12 mouse cellular contexts compared by ENCODE assay signal in the genomic region with DNA sequence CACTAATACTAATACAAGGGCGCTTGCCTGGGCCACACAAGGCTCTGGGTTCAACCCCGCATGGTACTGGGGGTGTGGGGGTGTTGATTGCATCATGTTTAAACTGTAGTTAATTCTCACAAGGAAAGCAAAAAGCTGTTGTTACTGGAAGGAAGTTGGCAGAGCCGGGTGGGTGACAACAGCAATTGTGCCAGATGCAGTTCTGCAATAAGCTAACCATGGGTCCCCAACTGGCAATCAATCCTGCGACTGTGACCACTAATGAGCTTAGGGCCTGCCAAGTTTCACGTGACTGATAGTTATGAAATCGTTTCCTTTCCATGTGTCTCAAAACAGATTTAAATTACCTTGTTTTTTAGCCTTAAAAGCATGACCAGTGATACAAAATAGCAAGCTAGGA. TPM values are rescaled to one million over a fixed set of nuclear protein-coding genes. Genes with fewer than 3 reads are reported as not detected.
DNase-seq lines count a peak whose midpoint lies in the region; ATAC-seq and TF ChIP-seq lines count a peak whose summit lies in the region.
"Had no signal": no experiment of that assay in that cellular context is flagged by ENCODE, and none has a peak within 500 bp of the region (broad histone marks: within the 10 kb centered on the region; RNA-seq: fewer than 3 reads in every experiment).

No protein-coding gene starts in this region.

- TF ChIP-seq EP300 in liver, postnatal 0 days (IDR thresholded peaks at IDR 0.05; ENCODE audit: low read depth): 0 out of 2 replicates have a peak, but pooled peaks have one; percentile 11

- H3K4me2 ChIP-seq in forebrain, embryonic 14.5 days (ENCODE audit: low read length): no peak overlapping the region
- no peak overlapping the region for H3K4me2 ChIP-seq in liver, postnatal 0 days (ENCODE audit: low read depth, low read length)
- H3K4me2 ChIP-seq in liver, embryonic 12.5 days: no peak overlapping the region
- H3K4me2 ChIP-seq in intestine, postnatal 0 days (replicated peaks; ENCODE audit: low read depth): no peak overlapping the region
- H3K4me2 ChIP-seq: heart, embryonic 12.5 days; midbrain, embryonic 12.5 days had no signal

- peak; percentile 84 for DNase-seq in forebrain, embryonic 14.5 days (ENCODE audit: low spot score)
- no peak for DNase-seq in forebrain, embryonic 10.5 days (ENCODE audit: extremely low spot score, low spot score)
- DNase-seq in liver, postnatal 0 days: peak; percentile 39
- DNase-seq in urinary bladder, adult 18-20 months (ENCODE audit: low spot score in 2 of 2): no peak
- DNase-seq: cerebellum, postnatal 36 days; left cerebral cortex, postnatal 4 days had no signal

- WGBS in forebrain, embryonic 14.5 days: 42% methylated on average over 6 of the region's 6 CpGs
- 76% methylated on average over 6 of the region's 6 CpGs for WGBS in forebrain, embryonic 10.5 days
- WGBS in liver, postnatal 0 days (ENCODE audit: insufficient replicate concordance): 19% methylated on average over 6 of the region's 6 CpGs
- WGBS in liver, embryonic 12.5 days (ENCODE audit: insufficient replicate concordance): 47% methylated on average over 6 of the region's 6 CpGs
- 68% methylated on average over 6 of the region's 6 CpGs for WGBS in intestine, postnatal 0 days

- no peaks in the 10 kb centered on the region for H3K9me3 ChIP-seq in forebrain, embryonic 14.5 days (replicated peaks; ENCODE audit: control insufficient read depth, low read length)
- H3K9me3 ChIP-seq in forebrain, embryonic 10.5 days: no peaks in the 10 kb centered on the region
- no peaks in the 10 kb centered on the region for H3K9me3 ChIP-seq in liver, postnatal 0 days (ENCODE audit: low read length)
- no peaks in the 10 kb centered on the region for H3K9me3 ChIP-seq in liver, embryonic 12.5 days (replicated peaks)
- H3K9me3 ChIP-seq in intestine, postnatal 0 days (ENCODE audit: control insufficient read depth): no peaks in the 10 kb centered on the region
- H3K9me3 ChIP-seq: heart, embryonic 12.5 days; midbrain, embryonic 12.5 days had no signal

- ATAC-seq in forebrain, embryonic 14.5 days: peak; percentile 79; the same call in 1 of the 2 replicates
- peak; percentile 54 for ATAC-seq in liver, postnatal 0 days
- ATAC-seq in liver, embryonic 12.5 days: no peak
- peak; percentile 85 to 90 for ATAC-seq in hematopoietic stem cell, adult 5-6 weeks (replicated peaks in 1 of 2; ENCODE audit: insufficient read depth in 1 of 2, low FRiP score in 2 of 2, low TSS enrichment in 1 of 2, low read depth in 1 of 2, poor library complexity in 2 of 2, severe bottlenecking in 2 of 2)
- ATAC-seq in monocyte, adult 5-6 weeks (replicated peaks; ENCODE audit: insufficient number of reproducible peaks, low FRiP score, low TSS enrichment, poor library complexity, severe bottlenecking): peak; percentile 73
- ATAC-seq in intestine, postnatal 0 days: no peak

- H3K4me3 ChIP-seq in forebrain, embryonic 14.5 days (ENCODE audit: low read depth, low read length): no peak overlapping the region
- no peak overlapping the region for H3K4me3 ChIP-seq in forebrain, embryonic 10.5 days
- no peak overlapping the region for H3K4me3 ChIP-seq in liver, postnatal 0 days (ENCODE audit: low read depth, low read length)
- no peak overlapping the region for H3K4me3 ChIP-seq in liver, embryonic 12.5 days
- no peak overlapping the region for H3K4me3 ChIP-seq in intestine, postnatal 0 days (ENCODE audit: low read depth, low read length)
- H3K4me3 ChIP-seq: heart, embryonic 12.5 days; midbrain, embryonic 12.5 days had no signal

- H3K4me1 ChIP-seq in forebrain, embryonic 14.5 days (ENCODE audit: control insufficient read depth, insufficient read depth, low read length): peaks cover 6% of the 10 kb centered on the region
- H3K4me1 ChIP-seq in forebrain, embryonic 10.5 days: peaks cover 33% of the 10 kb centered on the region
- H3K4me1 ChIP-seq in liver, postnatal 0 days (ENCODE audit: insufficient read depth): peaks cover 18% of the 10 kb centered on the region
- H3K4me1 ChIP-seq in liver, embryonic 12.5 days: peaks cover 13% of the 10 kb centered on the region; the same call in 1 of the 2 replicates
- H3K4me1 ChIP-seq in intestine, postnatal 0 days (replicated peaks; ENCODE audit: control insufficient read depth, insufficient read depth, low read length): no peaks in the 10 kb centered on the region

- H3K27me3 ChIP-seq in forebrain, embryonic 14.5 days (replicated peaks; ENCODE audit: control insufficient read depth, insufficient read depth, low read length): no peaks in the 10 kb centered on the region
- no peaks in the 10 kb centered on the region for H3K27me3 ChIP-seq in forebrain, embryonic 10.5 days (ENCODE audit: poor library complexity, severe bottlenecking)
- no peaks in the 10 kb centered on the region for H3K27me3 ChIP-seq in liver, postnatal 0 days (ENCODE audit: insufficient read depth, low read length)
- no peaks in the 10 kb centered on the region for H3K27me3 ChIP-seq in liver, embryonic 12.5 days (replicated peaks)
- no peaks in the 10 kb centered on the region for H3K27me3 ChIP-seq in intestine, postnatal 0 days (replicated peaks; ENCODE audit: control insufficient read depth, insufficient read depth, low read length)
- H3K27me3 ChIP-seq: heart, embryonic 12.5 days; midbrain, embryonic 12.5 days had no signal

- no peak for TF ChIP-seq CTCF in liver, postnatal 0 days (IDR thresholded peaks at IDR 0.05; ENCODE audit: low read depth)
- no peak for TF ChIP-seq CTCF in intestine, postnatal 0 days (IDR thresholded peaks at IDR 0.05; ENCODE audit: low read depth)

- no peaks in the 10 kb centered on the region; the same call in 1 of the 2 replicates for H3K36me3 ChIP-seq in forebrain, embryonic 14.5 days (ENCODE audit: control insufficient read depth, insufficient read depth, low read length)
- H3K36me3 ChIP-seq in forebrain, embryonic 10.5 days (replicated peaks): no peaks in the 10 kb centered on the region; the same call in 1 of the 2 replicates
- H3K36me3 ChIP-seq in liver, postnatal 0 days (replicated peaks; ENCODE audit: insufficient read depth, low read length): peaks cover 7% of the 10 kb centered on the region
- H3K36me3 ChIP-seq in liver, embryonic 12.5 days: 0 out of 2 replicates have a peak, but pooled peaks cover 2% of the 10 kb centered on the region
- peaks cover 24% of the 10 kb centered on the region for H3K36me3 ChIP-seq in intestine, postnatal 0 days (ENCODE audit: control insufficient read depth, insufficient read depth)
- H3K36me3 ChIP-seq: midbrain, embryonic 12.5 days had no signal

- H3K27ac ChIP-seq in forebrain, embryonic 14.5 days (ENCODE audit: low read depth, low read length): no peak overlapping the region
- H3K27ac ChIP-seq in forebrain, embryonic 10.5 days: no peak overlapping the region
- H3K27ac ChIP-seq in liver, postnatal 0 days (ENCODE audit: low read depth): peak overlapping the region; percentile 51
- no peak overlapping the region for H3K27ac ChIP-seq in liver, embryonic 12.5 days
- no peak overlapping the region for H3K27ac ChIP-seq in intestine, postnatal 0 days (ENCODE audit: low read depth, low read length)
- H3K27ac ChIP-seq: midbrain, embryonic 12.5 days had no signal

- no peak overlapping the region for H3K9ac ChIP-seq in forebrain, embryonic 14.5 days (ENCODE audit: low read length)
- no peak overlapping the region for H3K9ac ChIP-seq in liver, postnatal 0 days (replicated peaks)
- no peak overlapping the region for H3K9ac ChIP-seq in liver, embryonic 12.5 days
- H3K9ac ChIP-seq in intestine, postnatal 0 days (ENCODE audit: low read depth, low read length): no peak overlapping the region
- H3K9ac ChIP-seq: heart, embryonic 12.5 days; midbrain, embryonic 12.5 days had no signal

RNA-seq across cellular contexts. Expression of gene Fndc3b, which starts 33.5 kb away (rescaled TPM):
- 4.7 and 6.9 TPM in 2 replicates for polyA plus RNA-seq in forebrain, embryonic 14.5 days (2014; fragmentation: Nextera tagmentation; extraction: Ambion mirVana)
- 9.9 and 10.8 TPM in 2 replicates for polyA plus RNA-seq in forebrain, embryonic 10.5 days (2016; fragmentation: Nextera tagmentation; extraction: Ambion mirVana)
- 12.0 and 14.9 TPM in 2 replicates for polyA plus RNA-seq in liver, postnatal 0 days (2015; fragmentation: Nextera tagmentation; extraction: Ambion mirVana)
- 9.4 and 9.7 TPM in 2 replicates for polyA plus RNA-seq in liver, embryonic 12.5 days (2016; fragmentation: Nextera tagmentation; extraction: Ambion mirVana)
- total RNA-seq in hematopoietic stem cell, adult 5-6 weeks (2017): 6.5 and 7.3 TPM in 2 replicates
- total RNA-seq in monocyte, adult 5-6 weeks (2017): 11.4 to 14.0 TPM (median 12.6 TPM) in 3 replicates
- 13.3 and 14.9 TPM in 2 replicates for polyA plus RNA-seq in intestine, postnatal 0 days (2015; fragmentation: Nextera tagmentation; extraction: Ambion mirVana)

Comparison
In these comparisons a context has a peak if more than half of its experiments do, and no peak if none do; other contexts are left out.
1. ATAC-seq: peak in forebrain, embryonic 14.5 days (single experiment), liver, postnatal 0 days (single experiment), hematopoietic stem cell, adult 5-6 weeks (2 of 2) and monocyte, adult 5-6 weeks (single experiment); none in liver, embryonic 12.5 days (single experiment) and intestine, postnatal 0 days (single experiment).
2. DNase-seq: peak in forebrain, embryonic 14.5 days (single experiment) and liver, postnatal 0 days (single experiment); none in forebrain, embryonic 10.5 days (single experiment) and urinary bladder, adult 18-20 months (0 of 2).